Mouse (Mus musculus) liver, embryonic 14.5 days (tissue): ENCODE results near the gene Dock4.

Experiments used
- CTCF ChIP-seq: IDR thresholded peaks from 2 replicates; pipeline ENCODE4 v1.5.1; 2016; ENCODE audit warnings: antibody characterized with exemption, low read depth, control low read depth
- EP300 ChIP-seq: IDR thresholded peaks from 2 replicates; pipeline ENCODE4 v1.6.1; 2016; ENCODE audit warnings: antibody characterized with exemption, low read depth

DNA sequence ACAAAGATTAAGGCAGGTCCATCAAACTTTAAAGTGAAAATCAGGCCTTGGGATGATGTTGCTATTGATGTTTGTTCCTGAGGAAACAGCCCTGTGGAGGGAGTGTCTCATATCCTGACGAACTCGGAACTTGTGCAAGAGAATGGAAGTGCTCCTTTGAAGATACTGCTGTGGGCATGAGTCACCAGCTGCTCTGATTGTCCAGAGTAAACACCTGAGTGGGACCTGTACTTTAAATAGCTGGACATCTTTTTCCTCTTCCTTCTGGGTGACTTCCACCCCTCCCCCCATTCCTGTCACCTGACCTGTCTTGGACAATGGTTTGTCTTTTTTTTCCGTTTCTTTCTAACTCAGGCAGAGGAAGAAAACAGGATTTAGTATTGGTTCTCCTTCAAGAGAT, 13.2 kb downstream of the Dock4 start:
- no peak for TF ChIP-seq CTCF
- no peak for TF ChIP-seq EP300
